Mouse (Mus musculus) G1E (cell line): ENCODE measurements around the gene Dnajc6. TPM values are rescaled to one million over a fixed set of nuclear protein-coding genes. Genes with fewer than 3 reads are reported as not detected.

Experiments used
- ATAC-seq: 2 replicates; pipeline ENCODE4 v1.8.0; 2016; ENCODE audit warnings: mild to moderate bottlenecking; ENCODE audit not compliant: insufficient number of reproducible peaks, poor library complexity, low FRiP score, severe bottlenecking; ENCODE audit errors: extremely low read depth
- DNase-seq: peaks from one replicate; pipeline ENCODE4 v3.0.0; 2012; ENCODE audit warnings: low spot score
- H3K27me3 ChIP-seq: 2 replicates; pipeline ENCODE4 v1.6.1; 2012; ENCODE audit warnings: mild to moderate bottlenecking, low read length, inconsistent platforms; ENCODE audit not compliant: insufficient read depth
- H3K36me3 ChIP-seq: replicated peaks from 2 replicates; pipeline ENCODE3; 2012; ENCODE audit warnings: mild to moderate bottlenecking, inconsistent platforms
- H3K4me1 ChIP-seq: 2 replicates; pipeline ENCODE4 v1.6.1; 2012; ENCODE audit warnings: low read depth, low read length, inconsistent platforms, mixed read lengths; ENCODE audit not compliant: insufficient read depth
- H3K4me3 ChIP-seq: 2 replicates; pipeline ENCODE4 v1.5.1; 2012; ENCODE audit warnings: low read depth, mild to moderate bottlenecking, inconsistent platforms, low read length, moderate library complexity, mixed read lengths
- H3K9me3 ChIP-seq: replicated peaks from 2 replicates; pipeline ENCODE4 v1.6.1; 2012; ENCODE audit warnings: inconsistent platforms
- CTCF ChIP-seq: IDR thresholded peaks from 2 replicates; pipeline ENCODE4 v1.5.1; 2012; ENCODE audit warnings: low read depth, low read length, inconsistent platforms, mixed read lengths
- GATA1 ChIP-seq: IDR thresholded peaks from 2 replicates; pipeline ENCODE4 v1.6.1; 2012; ENCODE audit warnings: borderline replicate concordance, low read length, inconsistent platforms, mixed read lengths
- GATA2 ChIP-seq: IDR thresholded peaks from 2 replicates; pipeline ENCODE4 v1.6.1; 2012; ENCODE audit warnings: low read depth, low read length, inconsistent platforms, borderline replicate concordance
- POLR2AphosphoS5 ChIP-seq: IDR thresholded peaks from 2 replicates; pipeline ENCODE4 v1.6.1; 2012; ENCODE audit warnings: low read depth, low read length, inconsistent platforms; ENCODE audit not compliant: insufficient replicate concordance
- TAL1 ChIP-seq: conservative IDR thresholded peaks from 2 replicates; pipeline ENCODE4 v1.6.1; 2012; ENCODE audit warnings: low read depth, low read length, inconsistent platforms, mixed read lengths
- polyA plus RNA-seq: library from polyadenylated mRNA; stranded (reverse); fragments of >175 nt; gene quantifications from 2 replicates; pipeline ENCODE4 v1.2.3, GENCODE M21; 2012
- total RNA-seq, 2 experiments: library from RNA; stranded (forward) in 1 of 2; stranded (reverse) in 1 of 2; fragments of 200-1000 nt in 1 of 2; fragments of >200 nt in 1 of 2; fragmentation: Nextera tagmentation in 1 of 2; gene quantifications; 2 replicates each; pipeline ENCODE4 v1.2.3; 2014 to 2017

Dnajc6 gene
- total and polyA plus RNA-seq, 3 experiments, result 0.05 TPM; not detected in 2

GRCm38 (mm10) chr4:101457176-101457575 lies 39.3 kb upstream of the Dnajc6 start:
- ATAC-seq (no peak), DNase-seq (no peak)
- TF ChIP-seq TAL1 (no peak), GATA1 (no peak), GATA2 (no peak), CTCF (no peak), POLR2AphosphoS5 (no peak)
- H3K4me3 ChIP-seq, result no peak overlapping the region
- no peaks in the 10 kb centered on the region for H3K27me3 ChIP-seq
- no peaks in the 10 kb centered on the region for H3K36me3 ChIP-seq
- no peaks in the 10 kb centered on the region for H3K9me3 ChIP-seq
- no peaks in the 10 kb centered on the region for H3K4me1 ChIP-seq

- no peaks in the 10 kb centered on the region for H3K9me3 ChIP-seq
- peak; percentile 20 for DNase-seq
- no peak overlapping the region for H3K4me3 ChIP-seq
- ATAC-seq, result 0 out of 2 replicates have a peak, but pooled peaks have one; percentile 15
- no peaks in the 10 kb centered on the region for H3K36me3 ChIP-seq
- no peaks in the 10 kb centered on the region for H3K4me1 ChIP-seq
- H3K27me3 ChIP-seq, result no peaks in the 10 kb centered on the region
- TF ChIP-seq POLR2AphosphoS5, result no peak
- no peak for TF ChIP-seq GATA1
- peak; percentile 32; the same call in 1 of the 2 replicates for TF ChIP-seq CTCF
- TF ChIP-seq TAL1, result no peak
Measured at GRCm38 (mm10) chr4:101458341-101458740, 38.1 kb upstream of the Dnajc6 start.

GRCm38 (mm10) chr4:101459358-101459757 lies 37.1 kb upstream of the Dnajc6 start:
- no peak for DNase-seq
- no peak for ATAC-seq
- no peaks in the 10 kb centered on the region for H3K4me1 ChIP-seq
- H3K9me3 ChIP-seq, result no peaks in the 10 kb centered on the region
- H3K36me3 ChIP-seq, result no peaks in the 10 kb centered on the region
- H3K27me3 ChIP-seq, result no peaks in the 10 kb centered on the region
- no peak for TF ChIP-seq POLR2AphosphoS5
- no peak for TF ChIP-seq TAL1
- no peak for TF ChIP-seq GATA1
- TF ChIP-seq GATA2, result no peak
- TF ChIP-seq CTCF, result no peak
- no peak overlapping the region for H3K4me3 ChIP-seq

GRCm38 (mm10) chr4:101460114-101460513 lies 36.3 kb upstream of the Dnajc6 start:
- Histone ChIP-seq H3K27me3 (no peaks in the 10 kb centered on the region), H3K9me3 (no peaks in the 10 kb centered on the region), H3K4me3 (no peak overlapping the region), H3K36me3 (no peaks in the 10 kb centered on the region), H3K4me1 (no peaks in the 10 kb centered on the region)
- DNase-seq, result no peak
- TF ChIP-seq POLR2AphosphoS5, result no peak
- no peak for TF ChIP-seq GATA1
- TF ChIP-seq CTCF, result no peak
- TF ChIP-seq TAL1, result no peak
- TF ChIP-seq GATA2, result no peak
- no peak for ATAC-seq

GRCm38 (mm10) chr4:101462065-101462464 lies 34.4 kb upstream of the Dnajc6 start:
- no peaks in the 10 kb centered on the region for H3K4me1 ChIP-seq
- DNase-seq, result no peak
- TF ChIP-seq GATA2 (no peak), CTCF (no peak)
- ATAC-seq, result no peak
- no peaks in the 10 kb centered on the region for H3K36me3 ChIP-seq
- H3K27me3 ChIP-seq, result no peaks in the 10 kb centered on the region
- H3K9me3 ChIP-seq, result no peaks in the 10 kb centered on the region
- no peak overlapping the region for H3K4me3 ChIP-seq

GRCm38 (mm10) chr4:101466264-101466663 lies 30.2 kb upstream of the Dnajc6 start:
- Histone ChIP-seq H3K36me3 (no peaks in the 10 kb centered on the region), H3K9me3 (no peaks in the 10 kb centered on the region), H3K4me1 (no peaks in the 10 kb centered on the region), H3K4me3 (no peak overlapping the region), H3K27me3 (no peaks in the 10 kb centered on the region)
- no peak for ATAC-seq
- TF ChIP-seq GATA2 (no peak), TAL1 (no peak), GATA1 (no peak), POLR2AphosphoS5 (no peak), CTCF (no peak)
- DNase-seq, result no peak

- TF ChIP-seq POLR2AphosphoS5 (no peak), GATA2 (no peak), TAL1 (no peak), GATA1 (no peak), CTCF (no peak)
- H3K36me3 ChIP-seq, result no peaks in the 10 kb centered on the region
- 0 out of 2 replicates have a peak, but pooled peaks cover 2% of the 10 kb centered on the region for H3K27me3 ChIP-seq
- H3K4me1 ChIP-seq, result no peaks in the 10 kb centered on the region
- H3K9me3 ChIP-seq, result no peaks in the 10 kb centered on the region
- DNase-seq (no peak), ATAC-seq (no peak)
- no peak overlapping the region for H3K4me3 ChIP-seq
Measured at GRCm38 (mm10) chr4:101469242-101469641, 27.2 kb upstream of the Dnajc6 start.
